Mouse (Mus musculus): Measurements from ENCODE around the gene Blcap. TPM values are rescaled to one million over a fixed set of nuclear protein-coding genes. Genes with fewer than 3 reads are reported as not detected.
"Not testable (repeated sequence)": the region's sequence is repeated elsewhere in the genome, so short reads cannot be mapped to it uniquely, and the experiment has no call there.

Gene Blcap
- polyA plus RNA-seq, 1 experiment from 2014 or later, result 66.9 TPM

- 25% methylated on average over 7 of the region's 7 CpGs for WGBS
- not testable (repeated sequence) for H3K9me3 ChIP-seq (ENCODE audit: control insufficient read depth, low read depth, low read length); H3K36me3 ChIP-seq (ENCODE audit: control insufficient read depth, insufficient read depth, low read length); ATAC-seq (ENCODE audit: insufficient number of reproducible peaks, insufficient read depth, low FRiP score, low read depth); H3K27ac ChIP-seq (ENCODE audit: low read length); H3K4me1 ChIP-seq (ENCODE audit: control insufficient read depth, insufficient read depth, low read length); H3K27me3 ChIP-seq (ENCODE audit: control insufficient read depth, insufficient read depth, low read length); H3K4me2 ChIP-seq (replicated peaks; ENCODE audit: low read depth, low read length); H3K4me3 ChIP-seq (ENCODE audit: low read depth, low read length); H3K9ac ChIP-seq (replicated peaks; ENCODE audit: low read depth, low read length)
Observed at GRCm38 (mm10) chr2:157585351-157585750, 14.3 kb upstream of the Blcap start.

- Histone ChIP-seq H3K36me3 (ENCODE audit: control insufficient read depth, insufficient read depth, low read length) (no peaks in the 10 kb centered on the region), H3K27ac (ENCODE audit: low read length) (no peak overlapping the region), H3K9ac (replicated peaks; ENCODE audit: low read depth, low read length) (no peak overlapping the region), H3K4me1 (ENCODE audit: control insufficient read depth, insufficient read depth, low read length) (no peaks in the 10 kb centered on the region), H3K4me3 (ENCODE audit: low read depth, low read length) (no peak overlapping the region), H3K9me3 (ENCODE audit: control insufficient read depth, low read depth, low read length) (no peaks in the 10 kb centered on the region), H3K27me3 (ENCODE audit: control insufficient read depth, insufficient read depth, low read length) (no peaks in the 10 kb centered on the region), H3K4me2 (replicated peaks; ENCODE audit: low read depth, low read length) (no peak overlapping the region)
- 60% methylated on average over 2 of the region's 2 CpGs for WGBS
- no peak for ATAC-seq (ENCODE audit: insufficient number of reproducible peaks, insufficient read depth, low FRiP score, low read depth)
Observed at GRCm38 (mm10) chr2:157572786-157573185, 1.7 kb upstream of the Blcap start.

GRCm38 (mm10) chr2:157569796-157570485, 1.1 kb downstream of the Blcap start:
- Histone ChIP-seq H3K9ac (replicated peaks; ENCODE audit: low read depth, low read length) (no peak overlapping the region), H3K27me3 (ENCODE audit: control insufficient read depth, insufficient read depth, low read length) (no peaks in the 10 kb centered on the region), H3K4me1 (ENCODE audit: control insufficient read depth, insufficient read depth, low read length) (peaks cover 11% of the 10 kb centered on the region; the same call in 1 of the 2 replicates), H3K27ac (ENCODE audit: low read length) (no peak overlapping the region), H3K4me2 (replicated peaks; ENCODE audit: low read depth, low read length) (no peak overlapping the region), H3K36me3 (ENCODE audit: control insufficient read depth, insufficient read depth, low read length) (no peaks in the 10 kb centered on the region), H3K9me3 (ENCODE audit: control insufficient read depth, low read depth, low read length) (no peaks in the 10 kb centered on the region), H3K4me3 (ENCODE audit: low read depth, low read length) (no peak overlapping the region)
- WGBS, result 65% methylated on average over 9 of the region's 9 CpGs
- no peak for ATAC-seq (ENCODE audit: insufficient number of reproducible peaks, insufficient read depth, low FRiP score, low read depth)

GRCm38 (mm10) chr2:157568881-157569280, 2.2 kb downstream of the Blcap start:
- no peak for ATAC-seq (ENCODE audit: insufficient number of reproducible peaks, insufficient read depth, low FRiP score, low read depth)
- Histone ChIP-seq H3K36me3 (ENCODE audit: control insufficient read depth, insufficient read depth, low read length) (no peaks in the 10 kb centered on the region; the same call in 1 of the 2 replicates), H3K27ac (ENCODE audit: low read length) (no peak overlapping the region), H3K9me3 (ENCODE audit: control insufficient read depth, low read depth, low read length) (no peaks in the 10 kb centered on the region), H3K4me3 (ENCODE audit: low read depth, low read length) (no peak overlapping the region), H3K27me3 (ENCODE audit: control insufficient read depth, insufficient read depth, low read length) (no peaks in the 10 kb centered on the region), H3K4me1 (ENCODE audit: control insufficient read depth, insufficient read depth, low read length) (peaks cover 11% of the 10 kb centered on the region; the same call in 1 of the 2 replicates), H3K9ac (replicated peaks; ENCODE audit: low read depth, low read length) (no peak overlapping the region), H3K4me2 (replicated peaks; ENCODE audit: low read depth, low read length) (no peak overlapping the region)
- WGBS, result 41% methylated on average over 2 of the region's 2 CpGs

GRCm38 (mm10) chr2:157567235-157567961, 3.7 kb downstream of the Blcap start:
- Histone ChIP-seq H3K27me3 (ENCODE audit: control insufficient read depth, insufficient read depth, low read length) (no peaks in the 10 kb centered on the region), H3K9ac (replicated peaks; ENCODE audit: low read depth, low read length) (no peak overlapping the region), H3K27ac (ENCODE audit: low read length) (no peak overlapping the region), H3K4me1 (ENCODE audit: control insufficient read depth, insufficient read depth, low read length) (peaks cover 11% of the 10 kb centered on the region; the same call in 1 of the 2 replicates), H3K4me3 (ENCODE audit: low read depth, low read length) (peak overlapping the region; percentile 98; the same call in 1 of the 2 replicates), H3K4me2 (replicated peaks; ENCODE audit: low read depth, low read length) (peak overlapping the region; percentile 68), H3K36me3 (ENCODE audit: control insufficient read depth, insufficient read depth, low read length) (peaks cover 4% of the 10 kb centered on the region; the same call in 1 of the 2 replicates), H3K9me3 (ENCODE audit: control insufficient read depth, low read depth, low read length) (0 out of 2 replicates have a peak, but pooled peaks cover under 1% of the 10 kb centered on the region)
- no peak for ATAC-seq (ENCODE audit: insufficient number of reproducible peaks, insufficient read depth, low FRiP score, low read depth)
- 84% methylated on average over 11 of the region's 11 CpGs for WGBS

- peak overlapping the region; percentile 68 for H3K4me2 ChIP-seq (replicated peaks; ENCODE audit: low read depth, low read length)
- H3K27ac ChIP-seq (ENCODE audit: low read length), result peak overlapping the region; percentile 45
- peaks cover 11% of the 10 kb centered on the region for H3K9me3 ChIP-seq (ENCODE audit: control insufficient read depth, low read depth, low read length)
- peaks cover 4% of the 10 kb centered on the region; the same call in 1 of the 2 replicates for H3K36me3 ChIP-seq (ENCODE audit: control insufficient read depth, insufficient read depth, low read length)
- H3K4me1 ChIP-seq (ENCODE audit: control insufficient read depth, insufficient read depth, low read length), result peaks cover 14% of the 10 kb centered on the region; the same call in 1 of the 2 replicates
- H3K9ac ChIP-seq (replicated peaks; ENCODE audit: low read depth, low read length), result peak overlapping the region; percentile 94
- ATAC-seq (ENCODE audit: insufficient number of reproducible peaks, insufficient read depth, low FRiP score, low read depth), result peak; percentile 83; the same call in 1 of the 2 replicates
- H3K27me3 ChIP-seq (ENCODE audit: control insufficient read depth, insufficient read depth, low read length), result no peaks in the 10 kb centered on the region
- WGBS, result under 1% methylated on average over 35 of the region's 36 CpGs
- H3K4me3 ChIP-seq (ENCODE audit: low read depth, low read length), result peak overlapping the region; percentile 98
Observed at GRCm38 (mm10) chr2:157566260-157566952, 4.7 kb downstream of the Blcap start.

- WGBS, result 0% methylated on average over 32 of the region's 35 CpGs
- H3K36me3 ChIP-seq (ENCODE audit: control insufficient read depth, insufficient read depth, low read length), result peaks cover 4% of the 10 kb centered on the region; the same call in 1 of the 2 replicates
- ATAC-seq (ENCODE audit: insufficient number of reproducible peaks, insufficient read depth, low FRiP score, low read depth), result 0 out of 2 replicates have a peak, but pooled peaks have one; percentile 2
- peak overlapping the region; percentile 45 for H3K27ac ChIP-seq (ENCODE audit: low read length)
- peak overlapping the region; percentile 68 for H3K4me2 ChIP-seq (replicated peaks; ENCODE audit: low read depth, low read length)
- H3K27me3 ChIP-seq (ENCODE audit: control insufficient read depth, insufficient read depth, low read length), result no peaks in the 10 kb centered on the region
- H3K9me3 ChIP-seq (ENCODE audit: control insufficient read depth, low read depth, low read length), result peaks cover 16% of the 10 kb centered on the region
- peak overlapping the region; percentile 94 for H3K9ac ChIP-seq (replicated peaks; ENCODE audit: low read depth, low read length)
- H3K4me1 ChIP-seq (ENCODE audit: control insufficient read depth, insufficient read depth, low read length), result peaks cover 14% of the 10 kb centered on the region; the same call in 1 of the 2 replicates
- peak overlapping the region; percentile 98 for H3K4me3 ChIP-seq (ENCODE audit: low read depth, low read length)
Observed at GRCm38 (mm10) chr2:157565898-157566259, 5.2 kb downstream of the Blcap start.

- Histone ChIP-seq H3K36me3 (ENCODE audit: control insufficient read depth, insufficient read depth, low read length) (peaks cover 4% of the 10 kb centered on the region; the same call in 1 of the 2 replicates), H3K27me3 (ENCODE audit: control insufficient read depth, insufficient read depth, low read length) (no peaks in the 10 kb centered on the region)
- no peak for ATAC-seq (ENCODE audit: insufficient number of reproducible peaks, insufficient read depth, low FRiP score, low read depth)
Observed at GRCm38 (mm10) chr2:157565446-157565845, 5.6 kb downstream of the Blcap start.

More at GRCm38 (mm10) chr2:157565446-157565845, 5.6 kb downstream of the Blcap start:
- WGBS, result 10% methylated on average over 13 of the region's 13 CpGs
- Histone ChIP-seq H3K4me1 (ENCODE audit: control insufficient read depth, insufficient read depth, low read length) (peaks cover 14% of the 10 kb centered on the region; the same call in 1 of the 2 replicates), H3K27ac (ENCODE audit: low read length) (no peak overlapping the region; the same call in 1 of the 2 replicates), H3K9me3 (ENCODE audit: control insufficient read depth, low read depth, low read length) (peaks cover 16% of the 10 kb centered on the region), H3K4me2 (replicated peaks; ENCODE audit: low read depth, low read length) (peak overlapping the region; percentile 68), H3K9ac (replicated peaks; ENCODE audit: low read depth, low read length) (peak overlapping the region; percentile 94), H3K4me3 (ENCODE audit: low read depth, low read length) (peak overlapping the region; percentile 98)

Measured in stomach, embryonic 14.5 days (tissue).